Mouse (Mus musculus) spleen, adult 2 months (tissue): Measurements from ENCODE around the gene Nr2f1. TPM values are rescaled to one million over a fixed set of nuclear protein-coding genes. Genes with fewer than 3 reads are reported as not detected.

ENCODE experiments used
- DNase-seq, 2 experiments: peaks; one replicate each; pipeline versions ENCODE4 v3.0.0 to v3.0.0-alpha.2; 2012 to 2021; ENCODE audit warnings: low spot score in 2 of 2, low read depth in 1 of 2
- H3K27ac ChIP-seq: fragments of 200-500 bp; 2 replicates; pipeline ENCODE4 v1.5.1; 2012; ENCODE audit warnings: low read length, inconsistent platforms; ENCODE audit not compliant: insufficient read depth
- H3K27me3 ChIP-seq: fragments of 200-500 bp; 2 replicates; pipeline ENCODE4 v1.6.1; 2012; ENCODE audit warnings: mild to moderate bottlenecking, moderate library complexity, low read length, inconsistent platforms; ENCODE audit not compliant: control insufficient read depth, insufficient read depth
- H3K36me3 ChIP-seq: fragments of 200-500 bp; 2 replicates; pipeline ENCODE4 v1.6.1; 2012; ENCODE audit warnings: mild to moderate bottlenecking, low read length, inconsistent platforms; ENCODE audit not compliant: control insufficient read depth, insufficient read depth
- H3K4me1 ChIP-seq: fragments of 200-500 bp; 2 replicates; pipeline ENCODE4 v1.6.1; 2011; ENCODE audit warnings: inconsistent platforms; ENCODE audit not compliant: control insufficient read depth, insufficient read depth, insufficient read length
- H3K4me3 ChIP-seq: fragments of 200-500 bp; 2 replicates; pipeline ENCODE4 v1.5.1; 2011; ENCODE audit warnings: mild to moderate bottlenecking, inconsistent platforms; ENCODE audit not compliant: insufficient read depth, insufficient read length; ENCODE audit errors: extremely low read depth
- CTCF ChIP-seq: fragments of 200-500 bp; IDR thresholded peaks from 2 replicates; pipeline ENCODE4 v1.5.1; 2011; ENCODE audit warnings: mild to moderate bottlenecking, inconsistent platforms; ENCODE audit not compliant: insufficient read depth, insufficient read length, insufficient replicate concordance; ENCODE audit errors: extremely low read depth
- POLR2A ChIP-seq: fragments of 200-500 bp; IDR thresholded peaks from 2 replicates; pipeline ENCODE4 v1.6.1; 2011; ENCODE audit warnings: low read depth, low read length, inconsistent platforms
- WGBS: fragments of 180-500 bp; shearing (Covaris S2); methylation state at CpG from one replicate; pipeline ENCODE4 v1.1.7; 2018; 5-methylcytosine and 5-hydroxymethylcytosine counted together
- polyA plus RNA-seq: library from polyadenylated mRNA; depleted of rRNA; stranded (reverse); fragments of >200 nt; gene quantifications from 2 replicates; pipeline ENCODE4 v1.2.3, GENCODE M21; 2012

The Nr2f1 gene
- polyA plus RNA-seq, 1 experiment: 4.0 TPM

GRCm38 (mm10) chr13:78198871-78199641 lies 501 bp downstream of the Nr2f1 start:
- Histone ChIP-seq H3K4me3 (peak overlapping the region; percentile 50), H3K27me3 (peaks cover 39% of the 10 kb centered on the region), H3K27ac (peak overlapping the region; percentile 60), H3K36me3 (no peaks in the 10 kb centered on the region), H3K4me1 (peaks cover 4% of the 10 kb centered on the region)
- 1% methylated on average over 90 of the region's 92 CpGs for WGBS
- no peak for DNase-seq
- TF ChIP-seq CTCF (no peak), POLR2A (no peak)

- peak overlapping the region; percentile 39; the same call in 1 of the 2 replicates for H3K4me3 ChIP-seq
- no peak overlapping the region for H3K27ac ChIP-seq
- peaks cover 36% of the 10 kb centered on the region for H3K27me3 ChIP-seq
- TF ChIP-seq POLR2A: no peak
- DNase-seq: no peak
- no peaks in the 10 kb centered on the region for H3K36me3 ChIP-seq
- H3K4me1 ChIP-seq: peaks cover 4% of the 10 kb centered on the region
- WGBS: 1% methylated on average over 35 of the region's 63 CpGs
Measured at GRCm38 (mm10) chr13:78198391-78198870, 1.1 kb downstream of the Nr2f1 start.

GRCm38 (mm10) chr13:78197819-78198390 lies 1.7 kb downstream of the Nr2f1 start:
- TF ChIP-seq POLR2A (no peak), CTCF (no peak)
- Histone ChIP-seq H3K4me3 (peak overlapping the region; percentile 39), H3K27ac (no peak overlapping the region), H3K27me3 (peaks cover 35% of the 10 kb centered on the region), H3K36me3 (no peaks in the 10 kb centered on the region), H3K4me1 (peaks cover 4% of the 10 kb centered on the region)
- no peak for DNase-seq
- 4% methylated on average over 30 of the region's 33 CpGs for WGBS

- no peak overlapping the region for H3K4me3 ChIP-seq
- 10% methylated on average over 9 of the region's 9 CpGs for WGBS
- H3K4me1 ChIP-seq: peaks cover 4% of the 10 kb centered on the region
- H3K27ac ChIP-seq: no peak overlapping the region
- DNase-seq: no peak
- TF ChIP-seq POLR2A: no peak
- no peak for TF ChIP-seq CTCF
- peaks cover 35% of the 10 kb centered on the region for H3K27me3 ChIP-seq
- H3K36me3 ChIP-seq: no peaks in the 10 kb centered on the region
Measured at GRCm38 (mm10) chr13:78197286-78197818, 2.2 kb downstream of the Nr2f1 start.

GRCm38 (mm10) chr13:78196236-78196796 lies 3.2 kb downstream of the Nr2f1 start:
- DNase-seq: no peak
- TF ChIP-seq POLR2A (no peak), CTCF (no peak)
- Histone ChIP-seq H3K36me3 (no peaks in the 10 kb centered on the region), H3K4me3 (no peak overlapping the region), H3K4me1 (peaks cover 4% of the 10 kb centered on the region), H3K27me3 (peaks cover 30% of the 10 kb centered on the region), H3K27ac (no peak overlapping the region)
- 30% methylated on average over 7 of the region's 7 CpGs for WGBS

GRCm38 (mm10) chr13:78195601-78196115 lies 3.9 kb downstream of the Nr2f1 start:
- Histone ChIP-seq H3K27me3 (peaks cover 30% of the 10 kb centered on the region), H3K27ac (no peak overlapping the region), H3K36me3 (no peaks in the 10 kb centered on the region), H3K4me1 (peaks cover 4% of the 10 kb centered on the region), H3K4me3 (no peak overlapping the region)
- TF ChIP-seq CTCF (no peak), POLR2A (no peak)
- no peak for DNase-seq
- 15% methylated on average over 13 of the region's 13 CpGs for WGBS
